ENCODE assay signal across 9 mouse cellular contexts in genomic region chr9:35024591-35025496, GRCm38 (mm10).
DNase-seq lines count a peak whose midpoint lies in the region; ATAC-seq lines count a peak whose summit lies in the region.
"Had no signal": no experiment of that assay in that cellular context is flagged by ENCODE, and none has a peak within 500 bp of the region (broad histone marks: within the 10 kb centered on the region; RNA-seq: fewer than 3 reads in every experiment).

No protein-coding gene starts in this region.

- ATAC-seq in kidney, embryonic 15.5 days (replicated peaks; ENCODE audit: low FRiP score): peak; percentile 46
- peak; percentile 44 for ATAC-seq in forebrain, embryonic 14.5 days
- no peak for ATAC-seq in limb, embryonic 13.5 days (ENCODE audit: low FRiP score, low read depth)
- ATAC-seq in inflammation-experienced regulatory T-cells, adult 6 months: no peak

- H3K4me1 ChIP-seq in kidney, embryonic 15.5 days: peaks cover 23% of the 10 kb centered on the region
- peaks cover 8% of the 10 kb centered on the region for H3K4me1 ChIP-seq in forebrain, embryonic 14.5 days (ENCODE audit: control insufficient read depth, insufficient read depth, low read length)
- H3K4me1 ChIP-seq in limb, embryonic 13.5 days: peaks cover 29% of the 10 kb centered on the region

- 0 out of 2 replicates have a peak, but pooled peaks cover 14% of the 10 kb centered on the region for H3K27me3 ChIP-seq in kidney, embryonic 15.5 days
- peaks cover 10% of the 10 kb centered on the region; the same call in 1 of the 2 replicates for H3K27me3 ChIP-seq in forebrain, embryonic 14.5 days (replicated peaks; ENCODE audit: control insufficient read depth, insufficient read depth, low read length)
- peaks cover 36% of the 10 kb centered on the region for H3K27me3 ChIP-seq in limb, embryonic 13.5 days

- no peak for DNase-seq in kidney, postnatal 36 days
- DNase-seq in forebrain, embryonic 14.5 days (ENCODE audit: low spot score): no peak
- DNase-seq in retina, embryonic 14.5 days (ENCODE audit: low spot score): peak; percentile 27
- DNase-seq in thymus, postnatal 0 days (ENCODE audit: low spot score): no peak
- no peak for DNase-seq in left cerebral cortex, adult 8-10 months (ENCODE audit: low spot score in 2 of 2)

- H3K4me3 ChIP-seq in kidney, embryonic 15.5 days (replicated peaks): peak overlapping the region; percentile 42
- peak overlapping the region; percentile 15 for H3K4me3 ChIP-seq in forebrain, embryonic 14.5 days (ENCODE audit: low read depth, low read length)
- peak overlapping the region; percentile 39 for H3K4me3 ChIP-seq in limb, embryonic 13.5 days

- 5% methylated on average over 25 of the region's 25 CpGs for WGBS in kidney, embryonic 15.5 days
- 6% methylated on average over 23 of the region's 25 CpGs for WGBS in forebrain, embryonic 14.5 days
- 4% methylated on average over 25 of the region's 25 CpGs for WGBS in limb, embryonic 13.5 days

- no peak overlapping the region for H3K27ac ChIP-seq in kidney, embryonic 15.5 days
- H3K27ac ChIP-seq in forebrain, embryonic 14.5 days (ENCODE audit: low read depth, low read length): no peak overlapping the region
- no peak overlapping the region for H3K27ac ChIP-seq in limb, embryonic 13.5 days

- no peaks in the 10 kb centered on the region for H3K9me3 ChIP-seq in kidney, embryonic 15.5 days (replicated peaks)
- no peaks in the 10 kb centered on the region for H3K9me3 ChIP-seq in forebrain, embryonic 14.5 days (replicated peaks; ENCODE audit: control insufficient read depth, low read length)
- no peaks in the 10 kb centered on the region for H3K9me3 ChIP-seq in limb, embryonic 13.5 days
- H3K9me3 ChIP-seq: G1E had no signal

- peak overlapping the region; percentile 74 for H3K4me2 ChIP-seq in kidney, embryonic 15.5 days
- peak overlapping the region; percentile 48 for H3K4me2 ChIP-seq in forebrain, embryonic 14.5 days (ENCODE audit: low read length)
- peak overlapping the region; percentile 68 for H3K4me2 ChIP-seq in limb, embryonic 13.5 days (replicated peaks)

- H3K36me3 ChIP-seq in kidney, embryonic 15.5 days: no peaks in the 10 kb centered on the region
- H3K36me3 ChIP-seq in forebrain, embryonic 14.5 days (ENCODE audit: control insufficient read depth, insufficient read depth, low read length): no peaks in the 10 kb centered on the region
- H3K36me3 ChIP-seq in limb, embryonic 13.5 days: 0 out of 2 replicates have a peak, but pooled peaks cover 3% of the 10 kb centered on the region
- H3K36me3 ChIP-seq: G1E had no signal

- H3K9ac ChIP-seq in kidney, embryonic 15.5 days: 0 out of 2 replicates have a peak overlapping the region, but pooled peaks have one; percentile 29
- peak overlapping the region; percentile 38 for H3K9ac ChIP-seq in forebrain, embryonic 14.5 days (ENCODE audit: low read length)
- H3K9ac ChIP-seq in limb, embryonic 13.5 days: peak overlapping the region; percentile 59

Comparison
In these comparisons a context has a peak if more than half of its experiments do, and no peak if none do; other contexts are left out.
1. ATAC-seq: peak in kidney, embryonic 15.5 days (single experiment) and forebrain, embryonic 14.5 days (single experiment); none in limb, embryonic 13.5 days (single experiment) and inflammation-experienced regulatory T-cells, adult 6 months (single experiment).
2. Peak in every context shown above with its lines, with median percentiles within 50 percentile points of each other: H3K4me2 ChIP-seq, H3K4me3 ChIP-seq and H3K9ac ChIP-seq.